Mouse (Mus musculus) liver, embryonic 14.5 days (tissue): Measurements from ENCODE around the gene Kank3. TPM values are rescaled to one million over a fixed set of nuclear protein-coding genes. Genes with fewer than 3 reads are reported as not detected.

Experiments
- ATAC-seq: fragments of 200-750 bp; cut with Nextera tagmentation; 2 replicates; pipeline ENCODE4 v1.8.0; 2017; ENCODE audit warnings: moderate number of reproducible peaks, mild to moderate bottlenecking, moderate library complexity; ENCODE audit not compliant: insufficient read depth
- DNase-seq, 3 experiments: peaks; one replicate each; pipeline ENCODE4 v3.0.0-alpha.2; 2012 to 2013; ENCODE audit warnings: low read depth in 3 of 3, low spot score in 3 of 3
- H3K27ac ChIP-seq: fragments of 300-500 bp; sonication (generic); 2 replicates; pipeline ENCODE4 v1.5.1; 2014; ENCODE audit warnings: moderate library complexity, mild to moderate bottlenecking, control low read depth, inconsistent platforms
- H3K27me3 ChIP-seq: fragments of 300-500 bp; sonication (generic); 2 replicates; pipeline ENCODE4 v1.6.1; 2014; ENCODE audit warnings: mild to moderate bottlenecking, low read length, moderate library complexity; ENCODE audit not compliant: control insufficient read depth, insufficient read depth
- H3K36me3 ChIP-seq: fragments of 300-500 bp; sonication (generic); replicated peaks from 2 replicates; pipeline ENCODE4 v1.6.1; 2014; ENCODE audit warnings: low read depth; ENCODE audit not compliant: control insufficient read depth, insufficient read depth
- H3K4me1 ChIP-seq, 2 experiments: fragments of 200-500 bp in 1 of 2; fragments of 300-500 bp in 1 of 2; sonication (generic) in 1 of 2; replicated peaks; 2 replicates each; pipeline ENCODE4 v1.6.1; 2012 to 2014; ENCODE audit warnings: antibody characterized with exemption in 1 of 2, inconsistent platforms in 1 of 2, low read length in 1 of 2; ENCODE audit not compliant: control insufficient read depth in 2 of 2, insufficient read depth in 2 of 2
- H3K4me2 ChIP-seq: fragments of 300-500 bp; sonication (generic); 2 replicates; pipeline ENCODE4 v1.6.1; 2014; ENCODE audit warnings: low read depth, mild to moderate bottlenecking, control low read depth, moderate library complexity
- H3K4me3 ChIP-seq, 2 experiments: fragments of 200-500 bp in 1 of 2; fragments of 300-500 bp in 1 of 2; sonication (generic) in 1 of 2; 2 replicates each; pipeline ENCODE4 v1.5.1; 2012 to 2014; ENCODE audit warnings: low read depth in 2 of 2, low read length in 2 of 2, mild to moderate bottlenecking in 2 of 2, control low read depth in 1 of 2, inconsistent platforms in 1 of 2, moderate library complexity in 1 of 2; ENCODE audit not compliant: insufficient read depth in 1 of 2
- H3K9ac ChIP-seq: fragments of 300-500 bp; sonication (generic); replicated peaks from 2 replicates; pipeline ENCODE4 v1.6.1; 2014; ENCODE audit warnings: mild to moderate bottlenecking, control low read depth, moderate library complexity
- H3K9me3 ChIP-seq: fragments of 300-500 bp; sonication (generic); 2 replicates; pipeline ENCODE4 v1.6.1; 2016; ENCODE audit warnings: low read length, mixed read lengths; ENCODE audit not compliant: control insufficient read depth
- CTCF ChIP-seq: IDR thresholded peaks from 2 replicates; pipeline ENCODE4 v1.5.1; 2016; ENCODE audit warnings: antibody characterized with exemption, low read depth, control low read depth
- EP300 ChIP-seq: IDR thresholded peaks from 2 replicates; pipeline ENCODE4 v1.6.1; 2016; ENCODE audit warnings: antibody characterized with exemption, low read depth
- WGBS: fragments of 180-500 bp; shearing (Covaris S2); extraction: QIAGEN DNeasy Blood & Tissue Kit; methylation state at CpG from one replicate; pipeline ENCODE4 v1.1.7; 2014; ENCODE audit not compliant: insufficient replicate concordance; 5-methylcytosine and 5-hydroxymethylcytosine counted together
- polyA plus RNA-seq, 2 experiments: library from polyadenylated mRNA; depleted of rRNA in 1 of 2; stranded (reverse) in 1 of 2; unstranded in 1 of 2; fragments of >200 nt; fragmentation: Nextera tagmentation in 1 of 2; extraction: Ambion mirVana in 1 of 2; gene quantifications; 2 replicates each; pipeline versions ENCODE4 v1.2.1 to v1.2.3; 2012 to 2014

Gene Kank3
- polyA plus RNA-seq, 2 experiments = 7.3 to 7.6 TPM

- H3K27me3 ChIP-seq = no peaks in the 10 kb centered on the region
- DNase-seq (no peak), ATAC-seq (no peak)
- H3K36me3 ChIP-seq = no peaks in the 10 kb centered on the region
- no peak overlapping the region for H3K4me2 ChIP-seq
- peaks cover 0 to 4% of the 10 kb centered on the region in 2 experiments; a peak in 1 of 4 replicates for H3K4me1 ChIP-seq
- WGBS = 36% methylated on average over 1 of the region's 1 CpGs
- H3K9me3 ChIP-seq = no peaks in the 10 kb centered on the region
- no peak overlapping the region for H3K4me3 ChIP-seq
- TF ChIP-seq EP300 = no peak
- TF ChIP-seq CTCF = no peak
- H3K9ac ChIP-seq = no peak overlapping the region
- H3K27ac ChIP-seq = no peak overlapping the region
Observed at GRCm38 (mm10) chr17:33804745-33805144, 5.6 kb upstream of the Kank3 start.

- H3K36me3 ChIP-seq = no peaks in the 10 kb centered on the region
- no peaks in the 10 kb centered on the region for H3K9me3 ChIP-seq
- H3K4me3 ChIP-seq = no peak overlapping the region
- WGBS = 53% methylated on average over 8 of the region's 9 CpGs
- H3K4me2 ChIP-seq = no peak overlapping the region
- DNase-seq = no peak
- ATAC-seq = no peak
- H3K27me3 ChIP-seq = peaks cover 3% of the 10 kb centered on the region; the same call in 1 of the 2 replicates
- H3K4me1 ChIP-seq = peaks cover 0 to 15% of the 10 kb centered on the region in 2 experiments; a peak in 3 of 4 replicates
- no peak overlapping the region for H3K9ac ChIP-seq
- TF ChIP-seq CTCF (no peak), EP300 (no peak)
- no peak overlapping the region for H3K27ac ChIP-seq
Observed at GRCm38 (mm10) chr17:33807181-33807888, 3.0 kb upstream of the Kank3 start.

GRCm38 (mm10) chr17:33808192-33808591 lies 2.1 kb upstream of the Kank3 start:
- no peak overlapping the region for H3K4me2 ChIP-seq
- H3K4me1 ChIP-seq = peaks cover 0 to 16% of the 10 kb centered on the region in 2 experiments; a peak in 3 of 4 replicates
- H3K9ac ChIP-seq = no peak overlapping the region
- ATAC-seq (no peak), DNase-seq (no peak)
- no peak overlapping the region for H3K27ac ChIP-seq
- no peak for TF ChIP-seq CTCF
- no peak for TF ChIP-seq EP300
- WGBS = 10% methylated on average over 10 of the region's 10 CpGs
- no peak overlapping the region for H3K4me3 ChIP-seq
- H3K9me3 ChIP-seq = no peaks in the 10 kb centered on the region
- H3K36me3 ChIP-seq = no peaks in the 10 kb centered on the region
- peaks cover 3% of the 10 kb centered on the region; the same call in 1 of the 2 replicates for H3K27me3 ChIP-seq

GRCm38 (mm10) chr17:33811142-33811516 lies 810 bp downstream of the Kank3 start:
- ATAC-seq (no peak), DNase-seq (no peak)
- Histone ChIP-seq H3K36me3 (no peaks in the 10 kb centered on the region), H3K27me3 (peaks cover 3% of the 10 kb centered on the region; the same call in 1 of the 2 replicates), H3K4me3 (peak overlapping the region; percentile 58 to 81; a peak in 3 of 4 replicates), H3K27ac (no peak overlapping the region), H3K4me1 (peaks cover 0 to 12% of the 10 kb centered on the region in 2 experiments; a peak in 3 of 4 replicates), H3K9ac (no peak overlapping the region), H3K9me3 (no peaks in the 10 kb centered on the region), H3K4me2 (peak overlapping the region; percentile 87)
- WGBS = 5% methylated on average over 7 of the region's 7 CpGs
- TF ChIP-seq CTCF = no peak
- no peak for TF ChIP-seq EP300

GRCm38 (mm10) chr17:33812475-33812874 lies 2.2 kb downstream of the Kank3 start:
- Histone ChIP-seq H3K9me3 (no peaks in the 10 kb centered on the region), H3K9ac (no peak overlapping the region), H3K4me1 (peaks cover 5 to 16% of the 10 kb centered on the region in 2 experiments; a peak in 3 of 4 replicates), H3K4me2 (no peak overlapping the region), H3K36me3 (no peaks in the 10 kb centered on the region), H3K27me3 (peaks cover 3% of the 10 kb centered on the region; the same call in 1 of the 2 replicates), H3K27ac (no peak overlapping the region), H3K4me3 (no peak overlapping the region)
- ATAC-seq = no peak
- TF ChIP-seq CTCF (no peak), EP300 (no peak)
- 30% methylated on average over 3 of the region's 3 CpGs for WGBS
- DNase-seq = no peak
